Mouse (Mus musculus) brain, embryonic 14.5 days (tissue): ENCODE measurements around the gene Tcap.

Experiments used
- CTCF ChIP-seq: fragments of 200-500 bp; IDR thresholded peaks from 2 replicates; pipeline ENCODE4 v1.5.1; 2012; ENCODE audit warnings: inconsistent platforms, mild to moderate bottlenecking, moderate library complexity, borderline replicate concordance; ENCODE audit not compliant: insufficient read depth, insufficient read length; ENCODE audit errors: extremely low read depth
- POLR2A ChIP-seq: fragments of 200-500 bp; IDR thresholded peaks from 2 replicates; pipeline ENCODE4 v1.6.1; 2012; ENCODE audit warnings: mild to moderate bottlenecking, inconsistent platforms, borderline replicate concordance; ENCODE audit not compliant: poor library complexity, insufficient read depth, insufficient read length, severe bottlenecking; ENCODE audit errors: extremely low read depth

DNA sequence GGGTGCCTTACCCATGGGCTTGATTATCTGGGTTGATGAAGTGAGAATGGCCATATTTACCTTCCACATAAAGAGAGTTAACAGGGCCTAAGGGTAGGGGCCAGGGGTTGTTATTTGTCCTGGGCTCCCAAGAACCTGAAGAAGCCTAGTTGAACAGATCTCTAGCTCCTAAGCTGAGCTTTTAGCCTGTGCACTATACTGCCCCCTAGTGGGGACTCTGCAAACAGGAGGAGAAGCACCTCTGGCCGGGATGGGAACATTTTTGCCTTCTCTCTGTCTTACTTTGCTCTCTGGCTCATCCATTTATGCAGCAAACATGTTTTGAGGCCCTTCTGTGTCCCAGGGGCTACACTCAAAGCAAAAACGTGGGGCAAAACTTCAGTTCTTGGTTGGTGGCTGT, 11.2 kb upstream of the Tcap start:
- TF ChIP-seq CTCF (peak; percentile 90), POLR2A (no peak)
